Mouse (Mus musculus) CD4-positive helper T cell, adult 2 months (primary cell): Measurements from ENCODE around the gene Gm527.

Source experiments
- DNase-seq: peaks from one replicate; pipeline ENCODE4 v3.0.0-alpha.2; 2012; ENCODE audit warnings: low read depth, missing footprints, low spot score

Gm527 gene

GRCm38 (mm10) chr12:64917578-64918471, at the start of gene Gm527:
Gene Gm527 (plus strand): TSS chr12:64917906.
- DNase-seq = peak; percentile 97

- no peak for DNase-seq
Measured at GRCm38 (mm10) chr12:64871103-64871502, 46.6 kb upstream of the Gm527 start.

- DNase-seq = peak; percentile 36
Measured at GRCm38 (mm10) chr12:64897060-64897730, 20.5 kb upstream of the Gm527 start.

GRCm38 (mm10) chr12:64902506-64902905, 15.2 kb upstream of the Gm527 start:
- DNase-seq = no peak

- DNase-seq = no peak
Measured at GRCm38 (mm10) chr12:64903186-64903585, 14.5 kb upstream of the Gm527 start.

- no peak for DNase-seq
Measured at GRCm38 (mm10) chr12:64912996-64913395, 4.7 kb upstream of the Gm527 start.

GRCm38 (mm10) chr12:64916735-64917134, 971 bp upstream of the Gm527 start:
- no peak for DNase-seq

GRCm38 (mm10) chr12:64937493-64937892, 19.8 kb downstream of the Gm527 start:
- DNase-seq = peak; percentile 24

- DNase-seq = no peak
Measured at GRCm38 (mm10) chr12:64964560-64964959, 46.9 kb downstream of the Gm527 start.

GRCm38 (mm10) chr12:64965124-64966026, 47.7 kb downstream of the Gm527 start, which contains the start of the genes Klhl28 and Togaram1:
Gene Klhl28 (minus strand): TSS chr12:64965534.
Gene Togaram1 (plus strand): TSS chr12:64965804.
- peak; percentile 99 for DNase-seq

- DNase-seq = peak; percentile 72
Measured at GRCm38 (mm10) chr12:64966101-64966631, 48.5 kb downstream of the Gm527 start.

GRCm38 (mm10) chr12:64966652-64967435, 49.1 kb downstream of the Gm527 start:
- peak; percentile 34 for DNase-seq

GRCm38 (mm10) chr12:64967470-64967869, 49.8 kb downstream of the Gm527 start:
- DNase-seq = peak; percentile 28

GRCm38 (mm10) chr12:64968067-64968466, 50.4 kb downstream of the Gm527 start:
- no peak for DNase-seq

- no peak for DNase-seq
Measured at GRCm38 (mm10) chr12:64971399-64971798, 53.7 kb downstream of the Gm527 start.

- DNase-seq = no peak
Measured at GRCm38 (mm10) chr12:64972063-64972462, 54.4 kb downstream of the Gm527 start.
